Mouse (Mus musculus): ENCODE results near the gene Banf2. TPM values are rescaled to one million over a fixed set of nuclear protein-coding genes. Genes with fewer than 3 reads are reported as not detected.

Banf2 gene
- polyA plus RNA-seq, 1 experiment from 2014 or later: not detected

- H3K36me3 ChIP-seq (replicated peaks): no peaks in the 10 kb centered on the region
- no peak overlapping the region for H3K4me3 ChIP-seq (replicated peaks)
- no peak overlapping the region for H3K27ac ChIP-seq
- H3K4me1 ChIP-seq: peaks cover 11% of the 10 kb centered on the region; the same call in 1 of the 2 replicates
- H3K9me3 ChIP-seq: no peaks in the 10 kb centered on the region
- no peak for ATAC-seq (ENCODE audit: low FRiP score)
- no peaks in the 10 kb centered on the region for H3K27me3 ChIP-seq
- H3K9ac ChIP-seq: no peak overlapping the region
- 95% methylated on average over 1 of the region's 1 CpGs for WGBS
- no peak overlapping the region for H3K4me2 ChIP-seq
These were observed 23.8 kb upstream of the Banf2 start for GRCm38 (mm10) chr2:144009081-144009480.

DNA sequence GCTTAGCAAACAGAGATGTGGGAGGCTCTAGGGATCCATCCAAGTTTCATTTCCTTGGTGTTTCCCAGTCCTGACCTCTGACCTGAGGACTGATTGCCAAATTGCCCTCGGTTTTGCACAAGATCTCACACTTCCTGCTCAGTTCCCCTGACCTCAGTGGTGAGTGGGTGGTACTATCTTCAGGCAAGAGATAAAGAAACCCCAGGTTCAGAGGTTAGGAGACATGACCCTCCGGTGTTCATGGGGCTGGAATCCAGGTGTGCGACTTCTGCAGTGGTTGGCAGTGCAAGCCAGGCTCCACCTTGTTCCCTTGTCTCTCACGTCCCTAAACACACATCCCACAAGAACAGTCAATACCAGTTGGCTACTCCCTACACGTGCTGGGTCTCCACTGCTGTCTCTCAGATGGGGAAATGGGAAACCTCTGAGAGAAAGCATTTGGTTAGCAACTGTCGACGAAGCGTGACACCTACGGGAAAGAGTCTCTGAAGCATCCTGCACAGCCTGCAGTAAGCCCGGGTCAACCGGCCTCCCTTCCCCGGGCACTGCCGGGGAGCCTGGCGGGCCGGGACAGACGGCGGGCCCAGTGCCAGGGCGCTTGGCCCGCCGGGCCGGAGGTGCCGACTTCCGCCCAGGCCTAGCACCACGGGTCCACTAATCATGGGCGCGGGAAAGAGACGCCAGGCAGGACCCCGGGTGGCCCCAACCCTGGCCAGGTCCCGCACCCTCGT, 23.1 kb upstream of the Banf2 start:
- Histone ChIP-seq H3K4me1 (peaks cover 14% of the 10 kb centered on the region; the same call in 1 of the 2 replicates), H3K36me3 (replicated peaks) (no peaks in the 10 kb centered on the region), H3K27ac (peak overlapping the region; percentile 25; the same call in 1 of the 2 replicates), H3K4me2 (peak overlapping the region; percentile 63), H3K9me3 (no peaks in the 10 kb centered on the region), H3K27me3 (no peaks in the 10 kb centered on the region), H3K9ac (peak overlapping the region; percentile 80), H3K4me3 (replicated peaks) (peak overlapping the region; percentile 85)
- no peak for ATAC-seq (ENCODE audit: low FRiP score)
- WGBS: 5% methylated on average over 30 of the region's 30 CpGs

DNA sequence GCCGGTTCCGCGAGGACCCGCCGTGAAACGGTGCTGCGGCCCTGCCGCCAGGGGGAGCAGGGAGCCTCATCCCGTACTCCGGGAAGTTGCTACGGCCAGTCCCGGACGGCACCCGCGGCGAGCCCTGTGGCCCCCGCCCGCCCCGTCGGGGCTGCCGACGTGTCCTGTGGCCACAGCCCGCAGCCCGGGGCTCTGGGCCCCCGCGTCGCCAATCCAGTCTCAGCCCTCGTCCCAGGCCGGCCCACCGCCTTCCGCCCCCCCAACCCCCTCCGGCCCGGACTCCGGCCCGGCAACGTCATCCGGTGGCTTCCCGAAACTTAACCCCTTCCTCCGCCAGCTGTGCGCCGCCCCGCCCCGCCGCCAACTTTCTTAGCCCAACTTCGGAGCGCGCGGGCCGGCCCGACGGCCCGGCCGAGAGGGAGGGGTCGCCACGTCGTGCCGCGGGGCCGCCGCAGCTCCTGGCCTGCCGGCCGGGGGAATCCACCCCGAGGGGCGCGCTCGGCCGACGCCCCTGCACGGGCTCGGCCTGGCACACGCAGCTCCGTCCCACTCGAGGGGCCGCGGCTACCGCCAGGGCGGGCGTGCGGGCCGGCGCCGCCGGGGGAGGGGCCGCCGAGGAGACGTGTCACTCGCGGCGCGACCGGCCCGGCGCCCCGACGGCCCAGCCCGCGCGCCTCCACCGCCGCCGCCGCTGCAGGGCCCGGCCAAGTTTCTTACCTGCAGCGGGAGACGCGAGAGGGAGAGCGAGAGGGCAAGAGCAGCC, 22.4 kb upstream of the Banf2 start:
- H3K27me3 ChIP-seq: no peaks in the 10 kb centered on the region
- WGBS: under 1% methylated on average over 88 of the region's 107 CpGs
- H3K9ac ChIP-seq: peak overlapping the region; percentile 80
- H3K4me2 ChIP-seq: peak overlapping the region; percentile 63
- peak overlapping the region; percentile 85 for H3K4me3 ChIP-seq (replicated peaks)
- ATAC-seq (ENCODE audit: low FRiP score): peak; percentile 27
- peak overlapping the region; percentile 87 for H3K27ac ChIP-seq
- H3K4me1 ChIP-seq: peaks cover 14% of the 10 kb centered on the region; the same call in 1 of the 2 replicates
- H3K36me3 ChIP-seq (replicated peaks): no peaks in the 10 kb centered on the region
- no peaks in the 10 kb centered on the region for H3K9me3 ChIP-seq

- H3K4me3 ChIP-seq (replicated peaks): peak within 1 kb of the TSS; percentile 85
- H3K4me1 ChIP-seq: peaks cover 14% of the 10 kb centered on the region; the same call in 1 of the 2 replicates
- H3K4me2 ChIP-seq: peak within 1 kb of the TSS; percentile 63
- no peaks in the 10 kb centered on the region for H3K36me3 ChIP-seq (replicated peaks)
- no peaks in the 10 kb centered on the region for H3K9me3 ChIP-seq
- under 1% methylated on average over 49 of the region's 53 CpGs for WGBS
- no peaks in the 10 kb centered on the region for H3K27me3 ChIP-seq
- peak; percentile 99 for ATAC-seq (ENCODE audit: low FRiP score)
- H3K9ac ChIP-seq: peak within 1 kb of the TSS; percentile 80
- peak within 1 kb of the TSS; percentile 87 for H3K27ac ChIP-seq
These were observed 21.7 kb upstream of the Banf2 start, which contains the start of gene Rrbp1 for GRCm38 (mm10) chr2:144011080-144011551. Gene Rrbp1 (minus strand): TSS chr2:144011263.

- Histone ChIP-seq H3K4me3 (replicated peaks) (no peak overlapping the region), H3K27me3 (no peaks in the 10 kb centered on the region), H3K4me2 (no peak overlapping the region), H3K36me3 (replicated peaks) (no peaks in the 10 kb centered on the region), H3K4me1 (peaks cover 14% of the 10 kb centered on the region; the same call in 1 of the 2 replicates), H3K9ac (no peak overlapping the region), H3K9me3 (no peaks in the 10 kb centered on the region), H3K27ac (no peak overlapping the region)
- WGBS: 82% methylated on average over 11 of the region's 11 CpGs
- ATAC-seq (ENCODE audit: low FRiP score): no peak
These were observed 18.8 kb upstream of the Banf2 start for GRCm38 (mm10) chr2:144014051-144014450.

GRCm38 (mm10) chr2:144014481-144014880, 18.4 kb upstream of the Banf2 start:
- ATAC-seq (ENCODE audit: low FRiP score): no peak
- Histone ChIP-seq H3K27ac (no peak overlapping the region), H3K27me3 (peaks cover 2% of the 10 kb centered on the region; the same call in 1 of the 2 replicates), H3K4me3 (replicated peaks) (no peak overlapping the region), H3K36me3 (replicated peaks) (no peaks in the 10 kb centered on the region), H3K9ac (no peak overlapping the region), H3K4me1 (peaks cover 12% of the 10 kb centered on the region; the same call in 1 of the 2 replicates), H3K4me2 (no peak overlapping the region), H3K9me3 (no peaks in the 10 kb centered on the region)
- 61% methylated on average over 5 of the region's 5 CpGs for WGBS

- no peak for ATAC-seq (ENCODE audit: low FRiP score)
- no peak overlapping the region for H3K4me2 ChIP-seq
- 89% methylated on average over 9 of the region's 9 CpGs for WGBS
- no peak overlapping the region for H3K9ac ChIP-seq
- H3K4me3 ChIP-seq (replicated peaks): no peak overlapping the region
- H3K27ac ChIP-seq: no peak overlapping the region
- no peaks in the 10 kb centered on the region for H3K9me3 ChIP-seq
- peaks cover 3% of the 10 kb centered on the region; the same call in 1 of the 2 replicates for H3K4me1 ChIP-seq
- no peaks in the 10 kb centered on the region for H3K36me3 ChIP-seq (replicated peaks)
- H3K27me3 ChIP-seq: peaks cover 6% of the 10 kb centered on the region; the same call in 1 of the 2 replicates
These were observed 17.0 kb upstream of the Banf2 start for GRCm38 (mm10) chr2:144015861-144016260.

DNA sequence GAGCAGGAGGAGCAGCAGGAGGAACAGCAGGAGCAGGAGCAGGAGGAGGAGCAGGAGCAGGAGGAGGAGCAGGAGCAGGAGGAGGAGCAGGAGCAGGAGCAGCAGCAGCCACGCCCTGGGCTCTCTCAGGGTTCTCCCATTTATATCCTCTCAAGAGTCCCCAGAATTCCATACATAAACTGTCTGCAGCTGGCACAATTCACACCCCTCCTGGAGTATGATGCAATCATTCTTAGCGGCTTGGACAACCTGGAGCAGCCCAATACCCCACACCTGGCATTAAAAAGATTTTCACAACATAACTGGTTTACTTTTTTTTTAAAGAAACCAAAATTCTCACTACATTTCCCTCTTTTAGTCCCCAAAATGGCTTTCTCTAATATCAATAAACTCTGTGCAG, 12.9 kb upstream of the Banf2 start:
- WGBS: 55% methylated on average over 2 of the region's 2 CpGs

DNA sequence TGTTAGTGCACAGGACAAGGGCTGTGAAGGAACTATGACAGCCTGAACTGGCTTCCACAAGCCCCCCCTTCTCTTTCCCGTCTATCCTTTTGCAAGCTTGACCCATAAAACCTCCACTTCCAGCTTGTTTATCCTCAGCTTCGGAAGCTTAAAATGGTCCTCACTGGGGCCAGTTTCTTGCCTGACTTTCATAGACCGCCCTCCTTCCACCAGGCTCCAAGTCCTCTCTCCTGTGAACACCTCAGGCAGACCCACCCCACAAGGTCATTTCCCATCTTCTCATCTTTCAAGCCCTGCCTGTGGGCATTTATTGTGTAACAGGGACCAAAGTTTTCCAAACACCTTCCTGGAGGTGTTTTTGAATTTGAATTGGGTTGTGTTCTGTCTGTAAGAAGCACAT, 10.4 kb upstream of the Banf2 start:
- ATAC-seq (ENCODE audit: low FRiP score): no peak
- H3K36me3 ChIP-seq (replicated peaks): no peaks in the 10 kb centered on the region
- 75% methylated on average over 3 of the region's 3 CpGs for WGBS
- H3K4me2 ChIP-seq: no peak overlapping the region
- no peak overlapping the region for H3K27ac ChIP-seq
- H3K4me3 ChIP-seq (replicated peaks): no peak overlapping the region
- no peaks in the 10 kb centered on the region for H3K4me1 ChIP-seq
- no peaks in the 10 kb centered on the region for H3K9me3 ChIP-seq
- peaks cover 6% of the 10 kb centered on the region; the same call in 1 of the 2 replicates for H3K27me3 ChIP-seq
- no peak overlapping the region for H3K9ac ChIP-seq

More for the DNA sequence above, 12.9 kb upstream of the Banf2 start:
- Histone ChIP-seq H3K4me3 (replicated peaks) (no peak overlapping the region), H3K4me2 (no peak overlapping the region), H3K9ac (no peak overlapping the region), H3K36me3 (replicated peaks) (no peaks in the 10 kb centered on the region), H3K9me3 (no peaks in the 10 kb centered on the region), H3K27me3 (peaks cover 6% of the 10 kb centered on the region; the same call in 1 of the 2 replicates), H3K4me1 (no peaks in the 10 kb centered on the region), H3K27ac (no peak overlapping the region)
- ATAC-seq (ENCODE audit: low FRiP score): no peak

DNA sequence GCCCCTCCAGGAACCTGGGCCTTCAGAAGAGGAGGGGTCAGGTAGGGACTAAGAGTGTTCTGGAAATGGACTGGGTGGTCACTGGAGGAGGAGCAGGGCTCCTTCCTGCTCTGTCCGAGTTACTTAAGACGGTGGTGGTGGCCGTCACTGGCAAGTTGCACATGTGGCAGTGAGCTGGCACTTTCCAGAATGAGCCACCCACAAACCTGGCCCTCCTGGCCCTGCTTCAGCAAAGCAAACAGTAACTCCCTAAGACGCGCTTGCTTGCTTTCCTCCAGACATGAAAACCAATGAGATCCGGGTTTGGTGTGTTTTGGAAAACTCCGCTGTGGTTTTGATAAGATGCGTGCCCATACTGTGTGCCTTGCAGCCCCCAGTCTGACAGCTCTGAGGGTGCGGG, 7.5 kb upstream of the Banf2 start:
- Histone ChIP-seq H3K27ac (no peak overlapping the region), H3K27me3 (no peaks in the 10 kb centered on the region), H3K4me3 (replicated peaks) (no peak overlapping the region), H3K9ac (no peak overlapping the region), H3K4me1 (no peaks in the 10 kb centered on the region), H3K9me3 (no peaks in the 10 kb centered on the region), H3K36me3 (replicated peaks) (no peaks in the 10 kb centered on the region), H3K4me2 (no peak overlapping the region)
- 87% methylated on average over 9 of the region's 9 CpGs for WGBS
- ATAC-seq (ENCODE audit: low FRiP score): no peak

DNA sequence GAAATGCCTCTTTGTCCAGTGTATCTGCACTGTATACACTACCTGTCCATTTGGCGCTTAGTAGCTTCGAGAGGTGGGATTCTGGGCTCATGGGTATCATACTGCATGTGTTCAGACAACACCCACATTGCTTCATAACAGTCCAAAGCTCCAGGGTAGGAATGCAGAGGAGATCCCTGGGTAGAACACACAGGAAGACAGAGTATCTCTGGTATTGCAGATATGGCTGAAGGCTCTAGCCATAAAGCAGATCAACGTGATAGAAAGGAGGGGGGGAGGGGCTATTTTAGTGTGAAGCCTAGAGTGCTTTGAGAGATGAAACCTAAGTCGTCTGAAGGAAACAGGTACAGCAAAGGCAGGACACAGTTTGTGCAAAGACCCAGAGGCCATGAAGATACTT, 6.4 kb upstream of the Banf2 start:
- Histone ChIP-seq H3K4me2 (no peak overlapping the region), H3K4me1 (no peaks in the 10 kb centered on the region), H3K9me3 (no peaks in the 10 kb centered on the region), H3K27me3 (no peaks in the 10 kb centered on the region), H3K36me3 (replicated peaks) (no peaks in the 10 kb centered on the region), H3K9ac (no peak overlapping the region), H3K27ac (no peak overlapping the region), H3K4me3 (replicated peaks) (no peak overlapping the region)
- 83% methylated on average over 4 of the region's 4 CpGs for WGBS
- no peak for ATAC-seq (ENCODE audit: low FRiP score)

DNA sequence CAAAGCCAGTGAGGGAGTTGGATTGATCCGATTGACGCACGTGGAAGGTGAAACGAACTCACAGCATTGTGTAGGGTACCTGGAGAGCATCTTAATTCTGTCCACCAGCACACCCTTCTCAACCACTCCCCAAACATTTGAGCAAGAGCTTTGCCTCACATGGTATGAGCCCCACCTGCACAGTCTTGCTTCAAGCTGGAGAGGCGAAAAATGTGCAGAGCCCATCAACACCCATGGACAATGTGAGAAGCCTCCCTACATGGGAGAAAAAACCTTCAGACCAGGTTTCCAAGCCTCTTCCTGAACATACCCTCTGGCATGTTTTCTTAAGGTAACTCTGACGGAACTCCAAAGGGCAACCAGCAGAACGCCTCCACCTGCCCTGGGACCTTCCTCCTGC, 2.1 kb upstream of the Banf2 start:
- Histone ChIP-seq H3K9me3 (no peaks in the 10 kb centered on the region), H3K36me3 (replicated peaks) (no peaks in the 10 kb centered on the region), H3K4me3 (replicated peaks) (no peak overlapping the region), H3K27ac (no peak overlapping the region), H3K9ac (no peak overlapping the region), H3K4me1 (no peaks in the 10 kb centered on the region), H3K27me3 (no peaks in the 10 kb centered on the region), H3K4me2 (no peak overlapping the region)
- WGBS: 86% methylated on average over 7 of the region's 7 CpGs
- ATAC-seq (ENCODE audit: low FRiP score): no peak
